22 mouse cellular contexts compared by ENCODE assay signal in the genomic region with DNA sequence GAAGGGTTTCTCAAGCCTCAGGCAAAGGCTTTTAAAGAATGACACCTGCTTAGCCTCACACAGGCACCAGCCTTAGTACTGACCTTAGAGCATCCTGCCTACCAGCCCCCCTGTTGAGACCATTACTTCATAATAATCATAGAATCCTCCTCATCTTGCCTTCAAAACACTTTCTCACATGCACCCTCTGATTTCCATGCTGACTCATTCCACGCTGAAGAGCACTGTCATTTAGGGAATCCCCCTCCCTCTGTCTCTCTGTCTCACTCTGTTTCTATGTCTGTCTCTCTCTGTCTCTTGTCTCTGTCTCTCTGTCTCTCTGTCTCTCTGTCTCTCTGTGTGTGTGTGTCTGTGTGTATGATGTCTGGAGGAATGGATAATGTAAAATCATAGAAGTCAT.
DNase-seq lines count a peak whose midpoint lies in the region; ATAC-seq and TF ChIP-seq lines count a peak whose summit lies in the region.
"Had no signal": no experiment of that assay in that cellular context is flagged by ENCODE, and none has a peak within 500 bp of the region (broad histone marks: within the 10 kb centered on the region; RNA-seq: fewer than 3 reads in every experiment).

No protein-coding gene starts in this region.

- no peak overlapping the region for H3K4me2 ChIP-seq in CH12.LX (ENCODE audit: insufficient read depth, low read depth, poor library complexity, severe bottlenecking)

- no peaks in the 10 kb centered on the region for H3K79me2 ChIP-seq in CH12.LX (replicated peaks; ENCODE audit: control insufficient read depth, extremely low read depth, insufficient read depth, poor library complexity, severe bottlenecking)

- no peaks in the 10 kb centered on the region for H3K36me3 ChIP-seq in CH12.LX (replicated peaks in 1 of 2; ENCODE audit: control insufficient read depth in 1 of 2, insufficient read depth in 1 of 2, low read length in 1 of 2)
- H3K36me3 ChIP-seq in limb, embryonic 10.5 days = no peaks in the 10 kb centered on the region
- H3K36me3 ChIP-seq: G1E had no signal

- H3K4me3 ChIP-seq in CH12.LX (replicated peaks in 1 of 3; ENCODE audit: low read depth in 2 of 3, low read length in 2 of 3, poor library complexity in 1 of 3) = no peak overlapping the region
- no peak overlapping the region for H3K4me3 ChIP-seq in limb, embryonic 10.5 days

- ATAC-seq in CD4-positive, CD25-positive, alpha-beta regulatory T cell, adult 4 months = no peak
- ATAC-seq: activated CD4-positive, CD25-positive, alpha-beta regulatory T cell, adult 4 months; Patski had no signal

- no peaks in the 10 kb centered on the region for H3K27me3 ChIP-seq in CH12.LX (replicated peaks)
- no peaks in the 10 kb centered on the region for H3K27me3 ChIP-seq in limb, embryonic 10.5 days (ENCODE audit: low read depth, poor library complexity, severe bottlenecking)
- H3K27me3 ChIP-seq: Patski had no signal

- no peak for TF ChIP-seq RAD21 in CH12.LX (IDR thresholded peaks at IDR 0.05; ENCODE audit: low read depth, low read length)

- 74% methylated on average over 1 of the region's 1 CpGs for WGBS in limb, embryonic 10.5 days

- in situ Hi-C loops in CH12.LX (cut with MboI; ENCODE audit: low pct_ligation_motif_present, low pct_unique_long_range_greater_than_20kb, low sequenced_read_pairs) = no loop called here

- TF ChIP-seq EP300 in CH12.LX (IDR thresholded peaks at IDR 0.05; ENCODE audit: low read length) = peak; percentile 96

- dilution Hi-C loops in CH12.LX (cut with MboI; ENCODE audit: extremely low pct_ligation_motif_present, extremely low pct_unique_long_range_greater_than_20kb, low sequenced_read_pairs) = no loop called here

- TF ChIP-seq CTCF in CH12.LX (conservative IDR thresholded peaks at IDR 0.05 in 1 of 2, IDR thresholded peaks at IDR 0.05 in 1 of 2; ENCODE audit: low read depth in 2 of 2, low read length in 2 of 2) = no peak

- peak; percentile 1 for DNase-seq in CD4-positive, CD25-positive, alpha-beta regulatory T cell, adult 2 months (ENCODE audit: low read depth, low spot score)
- peak; percentile 84 for DNase-seq in CH12.LX (ENCODE audit: extremely low read depth)
- peak; percentile 3 for DNase-seq in induced T-regulatory cell, adult 2 months (ENCODE audit: low read depth)
- no peak for DNase-seq in lung, postnatal 10 days
- no peak for DNase-seq in limb, embryonic 10.5 days (ENCODE audit: low spot score)
- DNase-seq: adrenal gland, adult 2 months; adrenal gland, adult 8-10 months; adrenal gland, postnatal 10 days; adrenal gland, postnatal 14 days; adrenal gland, postnatal 25 days; adrenal gland, postnatal 36 days; B cell, adult 2 months; cerebellum, adult 11 months; cerebellum, adult 11-12 months; cerebellum, adult 18-20 months; cerebellum, adult 2 months; cerebellum, adult 8-10 months; cerebellum, adult 9-10 months had no signal

- no peaks in the 10 kb centered on the region for H3K9me3 ChIP-seq in CH12.LX (replicated peaks; ENCODE audit: low read length)
- H3K9me3 ChIP-seq in limb, embryonic 10.5 days (replicated peaks) = no peaks in the 10 kb centered on the region

- peaks cover 7 to 25% of the 10 kb centered on the region in 2 experiments; a peak in 3 of 4 replicates for H3K4me1 ChIP-seq in CH12.LX (ENCODE audit: control insufficient read depth in 1 of 2, insufficient read depth in 2 of 2)
- no peaks in the 10 kb centered on the region for H3K4me1 ChIP-seq in limb, embryonic 10.5 days

- no peak overlapping the region for H3K27ac ChIP-seq in CH12.LX (ENCODE audit: insufficient read depth, low read depth)
- no peak overlapping the region for H3K27ac ChIP-seq in limb, embryonic 10.5 days

- no peak overlapping the region for H3K9ac ChIP-seq in CH12.LX (ENCODE audit: insufficient read depth, low read depth)

- TF ChIP-seq POLR2A in CH12.LX (IDR thresholded peaks at IDR 0.05; ENCODE audit: low read depth, low read length) = no peak

TF ChIP-seq in CH12.LX, 34 proteins besides CTCF, POLR2A, EP300 and RAD21:
- TF ChIP-seq MEF2A (IDR thresholded peaks at IDR 0.05; ENCODE audit: borderline replicate concordance, low read depth, low read length) = peak; percentile 80
- no peak for TF ChIP-seq GABPA (IDR thresholded peaks at IDR 0.05; ENCODE audit: insufficient replicate concordance, low read depth, low read length)
- no peak for TF ChIP-seq PAX5 (IDR thresholded peaks at IDR 0.05; ENCODE audit: low read length)
- TF ChIP-seq MYC (IDR thresholded peaks at IDR 0.05; ENCODE audit: low read depth, low read length) = peak; percentile 71; the same call in 1 of the 2 replicates
- no peak for TF ChIP-seq TBP (conservative IDR thresholded peaks at IDR 0.05; ENCODE audit: low read depth, low read length)
- peak; percentile 79 for TF ChIP-seq MAZ (IDR thresholded peaks at IDR 0.05; ENCODE audit: low read depth, low read length)
- no peak for TF ChIP-seq SMC3 (IDR thresholded peaks at IDR 0.05; ENCODE audit: low read depth, low read length)
- TF ChIP-seq JUND (conservative IDR thresholded peaks at IDR 0.05; ENCODE audit: low read depth, low read length) = peak; percentile 95
- TF ChIP-seq RCOR1 (conservative IDR thresholded peaks at IDR 0.05; ENCODE audit: low read depth, low read length) = peak; percentile 91
- TF ChIP-seq MAX (IDR thresholded peaks at IDR 0.05; ENCODE audit: low read length) = peak; percentile 76
- TF ChIP-seq HCFC1 (IDR thresholded peaks at IDR 0.05; ENCODE audit: low read depth, low read length) = no peak
- peak; percentile 97 for TF ChIP-seq IRF4 (IDR thresholded peaks at IDR 0.05; ENCODE audit: low read depth, low read length)
- TF ChIP-seq JUN (IDR thresholded peaks at IDR 0.05; ENCODE audit: insufficient read depth, low read depth, low read length) = peak; percentile 91
- TF ChIP-seq SIN3A (IDR thresholded peaks at IDR 0.05; ENCODE audit: low read length) = 0 out of 2 replicates have a peak, but pooled peaks have one; percentile 50
- TF ChIP-seq CHD1 (IDR thresholded peaks at IDR 0.05; ENCODE audit: low read depth, low read length) = no peak
- no peak for TF ChIP-seq KAT2A (IDR thresholded peaks at IDR 0.05; ENCODE audit: insufficient replicate concordance, low read length)
- TF ChIP-seq ZMIZ1 (IDR thresholded peaks at IDR 0.05; ENCODE audit: low read depth, low read length) = no peak
- TF ChIP-seq NRF1 (IDR thresholded peaks at IDR 0.05; ENCODE audit: low read depth, low read length) = no peak
- no peak for TF ChIP-seq UBTF (IDR thresholded peaks at IDR 0.05; ENCODE audit: low read depth, low read length)
- TF ChIP-seq BHLHE40 (IDR thresholded peaks at IDR 0.05; ENCODE audit: low read depth, low read length) = peak; percentile 84
- TF ChIP-seq TCF12 (IDR thresholded peaks at IDR 0.05; ENCODE audit: low read depth, low read length) = peak; percentile 41; the same call in 1 of the 2 replicates
- TF ChIP-seq NELFE (IDR thresholded peaks at IDR 0.05; ENCODE audit: low read depth, low read length) = no peak
- peak; percentile 37; the same call in 1 of the 2 replicates for TF ChIP-seq MXI1 (IDR thresholded peaks at IDR 0.05; ENCODE audit: low read depth, low read length)
- no peak for TF ChIP-seq POLR2AphosphoS2 (IDR thresholded peaks at IDR 0.05; ENCODE audit: low read depth, low read length)
- peak; percentile 61 for TF ChIP-seq CHD2 (IDR thresholded peaks at IDR 0.05; ENCODE audit: low read length)
- TF ChIP-seq ZNF384 (IDR thresholded peaks at IDR 0.05; ENCODE audit: low read depth, low read length) = no peak
- TF ChIP-seq E2F4 (IDR thresholded peaks at IDR 0.05; ENCODE audit: insufficient replicate concordance, low read depth, low read length) = no peak
- no peak for TF ChIP-seq USF2 (conservative IDR thresholded peaks at IDR 0.05; ENCODE audit: low read depth, low read length)
- no peak for TF ChIP-seq USF1 (IDR thresholded peaks at IDR 0.05; ENCODE audit: low read depth, low read length)
- no peak for TF ChIP-seq ELF1 (IDR thresholded peaks at IDR 0.05; ENCODE audit: low read depth, low read length)
- no peak for TF ChIP-seq ZC3H11A (IDR thresholded peaks at IDR 0.05; ENCODE audit: low read depth, low read length)
- TF ChIP-seq ETS1 (conservative IDR thresholded peaks at IDR 0.05; ENCODE audit: low read depth, low read length) = peak; percentile 85
- TF ChIP-seq ZKSCAN1 (IDR thresholded peaks at IDR 0.05; ENCODE audit: borderline replicate concordance, low read depth, low read length) = no peak
- peak; percentile 78 for TF ChIP-seq MAFK (IDR thresholded peaks at IDR 0.05; ENCODE audit: insufficient replicate concordance, low read length)

Comparison
In these comparisons a context has a peak if more than half of its experiments do, and no peak if none do; other contexts are left out.
1. DNase-seq: peak in CD4-positive, CD25-positive, alpha-beta regulatory T cell, adult 2 months (single experiment), CH12.LX (single experiment) and induced T-regulatory cell, adult 2 months (single experiment); none in lung, postnatal 10 days (single experiment) and limb, embryonic 10.5 days (single experiment).